Mouse (Mus musculus): ENCODE measurements around the gene Saa3.

- no peak for TF ChIP-seq CTCF (conservative IDR thresholded peaks at IDR 0.05 in 1 of 2, IDR thresholded peaks at IDR 0.05 in 1 of 2; ENCODE audit: low read depth in 2 of 2, low read length in 2 of 2)
- TF ChIP-seq IRF4 (IDR thresholded peaks at IDR 0.05; ENCODE audit: low read depth, low read length): no peak
- TF ChIP-seq TCF12 (IDR thresholded peaks at IDR 0.05; ENCODE audit: low read depth, low read length): no peak
- no peak for TF ChIP-seq ZKSCAN1 (IDR thresholded peaks at IDR 0.05; ENCODE audit: borderline replicate concordance, low read depth, low read length)
- no peak for TF ChIP-seq KAT2A (IDR thresholded peaks at IDR 0.05; ENCODE audit: insufficient replicate concordance, low read length)
- no peak for TF ChIP-seq ETS1 (conservative IDR thresholded peaks at IDR 0.05; ENCODE audit: low read depth, low read length)
- no peak for TF ChIP-seq HCFC1 (IDR thresholded peaks at IDR 0.05; ENCODE audit: low read depth, low read length)
- TF ChIP-seq MAFK (IDR thresholded peaks at IDR 0.05; ENCODE audit: insufficient replicate concordance, low read length): no peak
- no peak for TF ChIP-seq USF1 (IDR thresholded peaks at IDR 0.05; ENCODE audit: low read depth, low read length)
- TF ChIP-seq MXI1 (IDR thresholded peaks at IDR 0.05; ENCODE audit: low read depth, low read length): no peak
- no peak for TF ChIP-seq USF2 (conservative IDR thresholded peaks at IDR 0.05; ENCODE audit: low read depth, low read length)
- TF ChIP-seq RAD21 (IDR thresholded peaks at IDR 0.05; ENCODE audit: low read depth, low read length): no peak
These were observed 8.9 kb upstream of the Saa3 start for GRCm38 (mm10) chr7:46724396-46724795.
